Mouse (Mus musculus) forebrain, embryonic 14.5 days (tissue): ENCODE measurements around the gene Lamtor4. TPM values are rescaled to one million over a fixed set of nuclear protein-coding genes. Genes with fewer than 3 reads are reported as not detected.
A peak's percentile ranks its signal among the peaks of the same experiment; 100 is the strongest.

ENCODE experiments used
- ATAC-seq: fragments of 200-750 bp; cut with Nextera tagmentation; 2 replicates; pipeline ENCODE4 v1.8.0; 2017; ENCODE audit warnings: mild to moderate bottlenecking, moderate library complexity
- DNase-seq: peaks from one replicate; pipeline ENCODE4 v3.0.0-alpha.2; 2015; ENCODE audit warnings: low spot score
- H3K27ac ChIP-seq: fragments of 300-500 bp; sonication (generic); 2 replicates; pipeline ENCODE4 v1.5.1; 2014; ENCODE audit warnings: low read depth, mild to moderate bottlenecking, control low read depth, low read length, moderate library complexity
- H3K27me3 ChIP-seq: fragments of 300-500 bp; sonication (generic); replicated peaks from 2 replicates; pipeline ENCODE4 v1.6.1; 2014; ENCODE audit warnings: low read length, control low read depth, mixed read lengths; ENCODE audit not compliant: control insufficient read depth, insufficient read depth
- H3K36me3 ChIP-seq: fragments of 300-500 bp; sonication (generic); 2 replicates; pipeline ENCODE4 v1.6.1; 2014; ENCODE audit warnings: low read length, control low read depth; ENCODE audit not compliant: control insufficient read depth, insufficient read depth
- H3K4me1 ChIP-seq: fragments of 300-500 bp; sonication (generic); 2 replicates; pipeline ENCODE4 v1.6.1; 2014; ENCODE audit warnings: antibody characterized with exemption, low read length, control low read depth; ENCODE audit not compliant: control insufficient read depth, insufficient read depth
- H3K4me2 ChIP-seq: fragments of 300-500 bp; sonication (generic); 2 replicates; pipeline ENCODE4 v1.6.1; 2014; ENCODE audit warnings: mild to moderate bottlenecking, control low read depth, low read length
- H3K4me3 ChIP-seq: fragments of 300-500 bp; sonication (generic); 2 replicates; pipeline ENCODE4 v1.5.1; 2014; ENCODE audit warnings: low read depth, low read length, control low read depth
- H3K9ac ChIP-seq: fragments of 300-500 bp; sonication (generic); 2 replicates; pipeline ENCODE4 v1.6.1; 2014; ENCODE audit warnings: mild to moderate bottlenecking, low read length, control low read depth, moderate library complexity
- H3K9me3 ChIP-seq: fragments of 300-500 bp; sonication (generic); replicated peaks from 2 replicates; pipeline ENCODE4 v1.6.1; 2016; ENCODE audit warnings: low read length, control low read depth, mixed read lengths; ENCODE audit not compliant: control insufficient read depth
- WGBS: fragments of 180-500 bp; shearing (Covaris S2); extraction: QIAGEN DNeasy Blood & Tissue Kit; methylation state at CpG from one replicate; pipeline ENCODE4 v1.1.7; 2014; 5-methylcytosine and 5-hydroxymethylcytosine counted together
- polyA plus RNA-seq: library from polyadenylated mRNA; unstranded; fragments of >200 nt; fragmentation: Nextera tagmentation; extraction: Ambion mirVana; gene quantifications from 2 replicates; pipeline ENCODE4 v1.2.1, GENCODE M21; 2014

Gene Lamtor4
- polyA plus RNA-seq, 1 experiment from 2014 or later: 88.2 TPM

DNA sequence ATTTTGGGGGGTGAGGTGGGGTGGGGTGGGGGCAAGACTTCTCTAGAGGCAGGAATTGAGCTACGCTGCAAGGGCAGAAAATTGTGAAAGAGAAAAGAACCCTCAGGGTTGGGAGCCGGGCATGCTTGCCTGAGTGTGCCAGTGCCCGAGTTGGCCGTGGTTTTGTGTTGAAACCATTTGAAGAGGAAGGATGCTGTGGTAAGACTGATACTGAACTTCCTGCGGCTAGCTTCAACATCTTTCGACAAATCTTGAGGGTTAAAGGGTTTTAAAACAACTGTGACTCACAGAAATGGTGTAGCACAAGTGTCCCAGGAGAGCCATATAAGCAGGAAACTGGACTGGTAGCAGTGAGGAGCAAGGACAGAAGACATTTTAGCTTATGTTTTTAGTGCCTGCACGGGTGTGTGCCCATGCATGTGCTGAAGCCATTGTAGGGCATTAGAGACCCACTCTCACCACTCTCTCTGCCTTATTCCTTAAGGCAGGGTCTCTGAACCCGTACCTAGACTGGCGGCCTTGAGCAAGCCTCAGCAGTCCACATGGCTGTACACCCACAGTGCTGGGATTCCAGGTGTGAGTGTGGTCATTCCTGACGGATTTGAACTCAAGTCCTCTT is 1.8 kb downstream of the Lamtor4 start:
- 88% methylated on average over 10 of the region's 10 CpGs for WGBS
- Histone ChIP-seq H3K9ac (no peak overlapping the region), H3K27me3 (no peaks in the 10 kb centered on the region; the same call in 1 of the 2 replicates), H3K4me2 (no peak overlapping the region; the same call in 1 of the 2 replicates), H3K4me1 (peaks cover 8% of the 10 kb centered on the region), H3K27ac (no peak overlapping the region), H3K36me3 (peaks cover 39% of the 10 kb centered on the region), H3K4me3 (no peak overlapping the region), H3K9me3 (no peaks in the 10 kb centered on the region)
- ATAC-seq (no peak), DNase-seq (no peak)

DNA sequence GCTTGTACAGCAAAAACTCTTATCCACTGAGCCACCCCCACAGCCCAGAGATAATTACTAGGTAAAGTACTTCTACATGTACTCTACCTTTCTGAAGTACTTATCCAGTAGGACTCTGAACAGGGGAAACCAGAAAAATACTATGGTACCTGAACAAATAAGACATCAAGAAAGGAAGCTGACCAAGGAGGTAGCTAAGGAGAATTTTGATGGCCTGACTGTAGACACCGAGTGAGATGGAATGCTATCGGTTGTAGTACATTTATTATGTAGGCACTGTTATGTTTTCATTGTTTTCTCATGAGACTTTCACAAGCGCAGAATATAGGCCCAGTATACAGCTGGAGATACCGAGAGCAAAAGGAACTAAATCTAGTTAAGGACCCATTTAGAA is 2.3 kb downstream of the Lamtor4 start:
- no peaks in the 10 kb centered on the region for H3K9me3 ChIP-seq
- H3K4me2 ChIP-seq: no peak overlapping the region
- ATAC-seq (no peak), DNase-seq (no peak)
- peaks cover 39% of the 10 kb centered on the region for H3K36me3 ChIP-seq
- no peak overlapping the region for H3K4me3 ChIP-seq
- 91% methylated on average over 4 of the region's 4 CpGs for WGBS
- no peak overlapping the region for H3K27ac ChIP-seq
- H3K9ac ChIP-seq: no peak overlapping the region
- peaks cover 8% of the 10 kb centered on the region for H3K4me1 ChIP-seq
- no peaks in the 10 kb centered on the region; the same call in 1 of the 2 replicates for H3K27me3 ChIP-seq

DNA sequence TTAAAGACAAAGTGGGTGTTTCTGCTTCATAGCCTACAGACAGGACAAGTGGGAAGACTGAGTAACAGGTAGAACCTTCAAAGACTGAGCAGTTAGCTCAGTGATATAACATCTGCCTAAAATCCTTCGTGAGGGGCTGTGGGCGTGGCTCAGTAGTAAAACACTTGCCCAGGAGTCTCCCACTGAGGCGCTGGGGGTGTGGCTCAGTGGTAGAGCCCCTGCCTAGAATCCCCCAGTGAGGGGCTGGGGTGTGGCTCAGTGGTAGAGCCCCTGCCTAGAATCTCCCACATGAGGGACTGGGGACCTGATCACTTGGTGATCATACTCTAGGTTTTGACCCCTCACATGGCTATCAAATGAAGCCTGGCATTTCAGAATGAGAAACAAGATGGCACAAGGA is 2.8 kb downstream of the Lamtor4 start:
- H3K36me3 ChIP-seq: peaks cover 39% of the 10 kb centered on the region
- H3K9me3 ChIP-seq: no peaks in the 10 kb centered on the region
- no peak overlapping the region for H3K4me2 ChIP-seq
- H3K4me3 ChIP-seq: no peak overlapping the region
- H3K27me3 ChIP-seq: no peaks in the 10 kb centered on the region; the same call in 1 of the 2 replicates
- H3K4me1 ChIP-seq: peaks cover 11% of the 10 kb centered on the region
- H3K9ac ChIP-seq: no peak overlapping the region
- 80% methylated on average over 3 of the region's 3 CpGs for WGBS
- ATAC-seq (no peak), DNase-seq (no peak)
- no peak overlapping the region for H3K27ac ChIP-seq

DNA sequence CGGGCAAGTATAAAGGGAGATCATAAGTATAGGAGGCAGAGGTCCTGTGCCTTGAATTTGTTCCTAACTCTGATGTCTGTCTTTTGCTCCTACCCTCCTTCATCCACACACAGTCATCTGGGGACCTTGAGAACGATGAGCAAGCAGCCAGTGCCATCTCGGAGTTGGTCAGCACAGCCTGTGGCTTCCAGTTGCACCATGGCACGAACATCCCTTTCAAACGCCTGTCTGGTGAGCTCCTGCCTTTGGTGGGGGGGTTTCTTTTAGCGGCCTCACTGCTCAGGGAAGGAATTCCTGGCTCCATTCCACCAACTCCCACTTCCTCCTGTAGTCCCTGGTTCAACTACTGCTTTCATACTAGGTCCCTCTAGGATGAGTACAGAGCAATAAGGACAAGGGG is 3.3 kb downstream of the Lamtor4 start:
- 88% methylated on average over 6 of the region's 6 CpGs for WGBS
- H3K9me3 ChIP-seq: no peaks in the 10 kb centered on the region
- ATAC-seq: no peak

DNA sequence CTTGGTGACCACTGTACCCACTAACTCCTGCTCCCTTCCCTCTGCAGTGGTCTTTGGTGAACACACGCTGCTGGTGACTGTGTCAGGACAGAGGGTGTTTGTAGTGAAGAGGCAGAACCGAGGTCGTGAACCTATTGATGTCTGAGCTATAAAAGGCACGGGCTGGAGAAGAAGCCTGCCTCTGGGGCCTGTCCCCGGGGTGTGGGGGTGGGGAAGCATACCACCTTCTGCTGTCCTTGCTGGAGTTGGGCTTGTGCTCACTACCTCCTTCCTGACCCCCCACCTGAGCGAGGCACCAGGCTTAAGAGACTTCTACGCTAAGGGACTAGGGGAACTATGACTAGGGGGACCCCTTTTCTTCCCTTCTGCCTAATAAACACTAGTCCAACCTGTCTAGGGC is 3.7 kb downstream of the Lamtor4 start:
- Histone ChIP-seq H3K36me3 (peaks cover 39% of the 10 kb centered on the region), H3K27me3 (no peaks in the 10 kb centered on the region; the same call in 1 of the 2 replicates), H3K4me1 (peaks cover 13% of the 10 kb centered on the region), H3K4me2 (no peak overlapping the region), H3K9ac (no peak overlapping the region), H3K4me3 (no peak overlapping the region), H3K9me3 (no peaks in the 10 kb centered on the region), H3K27ac (no peak overlapping the region)
- ATAC-seq (no peak), DNase-seq (no peak)
- 90% methylated on average over 7 of the region's 7 CpGs for WGBS

More for the DNA sequence above, 3.3 kb downstream of the Lamtor4 start:
- Histone ChIP-seq H3K9ac (no peak overlapping the region), H3K4me2 (no peak overlapping the region), H3K27me3 (no peaks in the 10 kb centered on the region; the same call in 1 of the 2 replicates), H3K27ac (no peak overlapping the region), H3K36me3 (peaks cover 39% of the 10 kb centered on the region), H3K4me3 (no peak overlapping the region), H3K4me1 (peaks cover 13% of the 10 kb centered on the region)
- no peak for DNase-seq

DNA sequence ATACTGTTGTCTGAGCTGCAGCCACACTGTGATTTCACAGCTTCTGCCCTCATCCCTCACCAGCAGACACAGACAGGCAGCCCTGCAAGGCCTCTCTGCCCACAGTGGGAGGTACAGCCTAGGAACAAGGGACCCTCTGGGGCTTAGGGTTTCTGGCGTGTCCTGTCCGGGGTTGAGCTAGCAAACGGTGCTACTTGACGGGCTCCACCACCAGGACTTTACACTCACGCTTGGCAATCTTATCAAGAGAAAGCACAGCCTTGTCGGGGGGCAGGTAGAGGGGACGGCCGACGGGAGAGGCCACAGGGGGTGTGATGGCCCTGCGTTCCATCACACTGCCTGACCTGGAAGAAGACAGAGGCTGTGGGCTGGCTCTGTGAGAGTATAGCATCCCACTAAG is 4.8 kb downstream of the Lamtor4 start:
- Histone ChIP-seq H3K9me3 (no peaks in the 10 kb centered on the region), H3K9ac (no peak overlapping the region), H3K4me1 (peaks cover 10% of the 10 kb centered on the region), H3K36me3 (peaks cover 39% of the 10 kb centered on the region), H3K27me3 (no peaks in the 10 kb centered on the region), H3K4me3 (no peak overlapping the region), H3K27ac (no peak overlapping the region), H3K4me2 (no peak overlapping the region)
- DNase-seq: no peak
- ATAC-seq: no peak
- 86% methylated on average over 10 of the region's 10 CpGs for WGBS

DNA sequence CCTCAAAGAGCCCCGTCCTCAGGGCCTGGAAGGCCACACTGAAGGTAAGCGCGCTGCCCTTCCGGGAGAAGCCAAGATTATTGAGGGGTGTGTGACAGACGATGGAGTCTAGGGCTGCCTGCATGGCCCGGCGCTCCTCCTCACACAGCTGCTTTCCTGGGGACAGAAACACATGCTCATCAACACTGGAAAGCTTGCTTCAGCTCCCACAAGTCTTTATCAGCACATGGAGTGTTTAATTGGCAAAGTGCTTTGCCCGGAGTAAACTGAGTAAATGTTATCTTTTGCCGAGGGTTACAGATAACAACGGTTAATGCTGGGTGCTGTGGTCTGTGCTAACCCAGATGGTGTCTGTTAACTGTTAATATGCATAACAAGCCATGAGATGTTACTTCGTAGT is 5.6 kb downstream of the Lamtor4 start:
- WGBS: 93% methylated on average over 11 of the region's 11 CpGs
- no peak overlapping the region for H3K4me2 ChIP-seq
- H3K9ac ChIP-seq: no peak overlapping the region
- no peak for ATAC-seq
- no peak overlapping the region for H3K27ac ChIP-seq
- H3K4me3 ChIP-seq: no peak overlapping the region
- H3K27me3 ChIP-seq: no peaks in the 10 kb centered on the region
- H3K4me1 ChIP-seq: peaks cover 9% of the 10 kb centered on the region
- no peak for DNase-seq
- H3K36me3 ChIP-seq: peaks cover 39% of the 10 kb centered on the region
- H3K9me3 ChIP-seq: no peaks in the 10 kb centered on the region

DNA sequence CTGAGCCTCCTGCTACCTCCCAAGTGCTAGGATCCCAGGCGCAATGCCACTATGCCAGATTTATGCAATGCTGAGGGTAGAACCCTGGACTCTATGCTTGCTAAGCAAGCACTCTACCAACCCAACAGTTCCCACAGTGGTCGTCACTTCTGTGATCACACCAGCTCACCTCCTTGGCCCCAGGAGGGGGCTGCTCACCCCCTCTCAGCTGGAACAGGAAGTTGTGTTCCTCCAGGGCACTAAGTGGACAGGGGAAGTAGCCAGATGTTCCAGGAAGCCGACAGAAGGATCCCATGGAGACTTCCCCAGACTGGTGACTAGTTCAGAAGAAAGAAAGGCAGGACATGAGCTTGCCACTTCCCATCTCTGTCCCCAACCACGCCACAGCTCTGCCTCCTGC is 6.7 kb downstream of the Lamtor4 start:
- Histone ChIP-seq H3K9ac (no peak overlapping the region), H3K4me3 (no peak overlapping the region), H3K27ac (no peak overlapping the region), H3K4me2 (no peak overlapping the region), H3K4me1 (peaks cover 5% of the 10 kb centered on the region), H3K9me3 (no peaks in the 10 kb centered on the region), H3K36me3 (peaks cover 42% of the 10 kb centered on the region), H3K27me3 (no peaks in the 10 kb centered on the region)
- no peak for DNase-seq
- WGBS: 86% methylated on average over 4 of the region's 4 CpGs
- no peak for ATAC-seq

DNA sequence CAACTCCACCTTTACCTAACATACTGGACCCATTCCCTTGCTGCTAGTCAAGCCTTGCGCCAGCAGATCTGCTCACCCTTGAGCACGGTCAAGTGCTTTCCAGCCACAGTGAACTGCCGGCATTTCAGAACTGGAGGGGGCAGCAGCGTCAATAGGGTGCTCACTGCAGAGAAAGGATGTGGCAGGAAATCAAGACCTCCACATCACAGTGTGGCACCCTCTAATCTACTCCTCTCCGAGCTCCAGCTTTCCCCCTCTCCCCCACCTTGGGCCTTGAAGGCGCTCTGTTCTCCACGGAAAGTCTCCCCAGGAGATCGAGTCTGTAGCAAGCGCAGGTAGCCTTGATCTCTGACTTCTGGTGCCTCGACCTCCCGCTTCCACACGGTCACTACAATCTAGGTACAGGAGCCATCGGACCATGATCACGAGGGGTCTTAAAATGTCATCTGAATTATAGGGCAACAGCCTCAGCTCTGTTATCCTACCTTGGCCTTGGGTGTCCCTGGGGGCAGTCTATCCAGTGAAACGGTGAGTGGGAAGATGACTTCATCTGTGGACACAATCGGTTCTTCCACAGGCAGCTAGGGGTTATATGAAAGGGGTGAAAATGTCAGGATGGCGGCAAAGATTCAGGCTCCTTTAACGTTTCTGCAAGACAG is 7.4 kb downstream of the Lamtor4 start:
- DNase-seq: no peak
- Histone ChIP-seq H3K4me2 (peak overlapping the region; percentile 97), H3K4me1 (peaks cover 5% of the 10 kb centered on the region), H3K9ac (peak overlapping the region; percentile 95), H3K27ac (no peak overlapping the region), H3K36me3 (peaks cover 42% of the 10 kb centered on the region), H3K27me3 (no peaks in the 10 kb centered on the region), H3K4me3 (peak overlapping the region; percentile 90), H3K9me3 (no peaks in the 10 kb centered on the region)
- ATAC-seq: no peak
- 69% methylated on average over 18 of the region's 18 CpGs for WGBS
